Mouse (Mus musculus) limb, embryonic 10.5 days (tissue): ENCODE measurements around the gene Aldh1a2. TPM values are rescaled to one million over a fixed set of nuclear protein-coding genes. Genes with fewer than 3 reads are reported as not detected.

Experiments
- polyA plus RNA-seq: library from polyadenylated mRNA; unstranded; fragments of >200 nt; fragmentation: Nextera tagmentation; extraction: Ambion mirVana; gene quantifications from 2 replicates; pipeline ENCODE4 v1.2.1, GENCODE M21; 2016

Aldh1a2 gene
- polyA plus RNA-seq, 1 experiment from 2014 or later, result 23.7 TPM

Other genes starting within 250 kb of the Aldh1a2 start
- 0.08 and 0.14 TPM in 2 replicates for gene Aqp9, start 47.1 kb upstream of the Aldh1a2 start, polyA plus RNA-seq